Mouse (Mus musculus): ENCODE measurements around the gene Hunk.

DNA sequence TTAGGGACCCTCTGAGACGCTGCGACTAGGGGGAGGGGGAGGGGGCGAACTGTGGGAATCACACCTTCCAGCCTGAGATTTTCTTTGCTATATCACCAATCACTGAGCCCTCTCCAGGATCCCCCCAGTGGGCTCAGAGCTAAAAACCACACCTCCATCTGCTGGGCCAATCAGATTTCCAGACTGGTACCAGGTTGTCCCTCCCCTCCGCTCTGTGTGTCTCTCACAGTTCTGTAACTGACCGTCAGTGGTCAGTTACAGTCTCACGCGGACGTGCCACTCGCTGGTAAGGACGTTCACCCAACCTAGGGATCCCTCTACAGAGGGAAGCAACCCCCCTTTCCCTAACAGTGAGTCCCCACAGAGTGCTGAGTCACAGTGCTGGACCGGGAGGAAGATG is 111.1 kb downstream of the Hunk start:
- TF ChIP-seq CTCF (IDR thresholded peaks at IDR 0.05): no peak
- TF ChIP-seq EP300 (IDR thresholded peaks at IDR 0.05; ENCODE audit: insufficient read depth, low read depth, low read length): no peak
